Mouse (Mus musculus) embryo, embryonic 10.5 days (tissue): ENCODE results near the gene Abcg8.

ENCODE experiments used
- DNase-seq: peaks from one replicate; pipeline ENCODE4 v3.0.0-alpha.2; 2015; ENCODE audit warnings: low spot score

The Abcg8 gene

GRCm38 (mm10) chr17:84675951-84676366 is at the start of gene Abcg8:
TSS of gene Abcg8 (plus strand) at chr17:84676302.
- peak; percentile 65 for DNase-seq

DNA sequence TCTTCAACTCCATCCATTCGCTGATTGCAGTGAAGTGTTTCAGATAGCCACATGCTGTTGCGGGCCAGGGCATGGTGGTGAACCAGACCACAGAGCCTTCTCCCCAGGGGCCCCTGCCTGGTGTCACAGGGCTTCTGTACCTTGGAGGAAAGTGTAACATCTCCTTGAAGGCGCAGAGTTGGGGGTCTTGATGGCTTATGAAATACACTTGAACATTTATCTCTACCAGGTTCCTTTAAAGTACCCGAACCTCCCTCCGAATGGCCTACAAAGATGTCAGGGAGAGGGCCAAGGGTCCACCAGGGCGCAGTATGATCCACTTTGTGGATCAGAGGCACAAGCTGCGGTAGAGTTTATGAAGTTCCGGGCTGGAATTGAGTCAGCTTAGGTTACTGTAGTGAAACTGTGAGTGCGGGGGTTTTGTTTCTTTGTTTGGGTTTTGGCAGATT is 49.2 kb upstream of the Abcg8 start:
- peak; percentile 55 for DNase-seq

GRCm38 (mm10) chr17:84627721-84628120 is 48.4 kb upstream of the Abcg8 start:
- DNase-seq, result no peak

DNA sequence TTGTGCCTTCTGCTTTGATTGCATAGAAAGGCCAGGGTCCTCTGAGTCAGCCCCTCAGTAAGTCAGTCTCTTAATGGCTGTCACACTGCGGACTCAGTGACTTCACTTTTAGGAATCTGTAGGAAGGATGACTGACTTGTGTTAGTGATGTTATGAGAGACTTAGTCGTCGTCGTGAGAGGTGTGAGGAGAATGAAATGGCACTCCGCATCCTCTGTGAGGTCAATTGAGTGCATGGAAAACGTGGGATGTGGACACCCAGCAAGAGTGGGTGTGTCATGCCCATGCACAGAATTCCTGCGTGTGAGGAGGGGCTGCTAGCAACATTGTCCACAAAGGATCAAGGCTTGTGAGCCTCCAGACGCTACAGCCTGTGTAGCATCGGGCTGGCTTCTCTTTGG is 47.5 kb upstream of the Abcg8 start:
- DNase-seq, result no peak

DNA sequence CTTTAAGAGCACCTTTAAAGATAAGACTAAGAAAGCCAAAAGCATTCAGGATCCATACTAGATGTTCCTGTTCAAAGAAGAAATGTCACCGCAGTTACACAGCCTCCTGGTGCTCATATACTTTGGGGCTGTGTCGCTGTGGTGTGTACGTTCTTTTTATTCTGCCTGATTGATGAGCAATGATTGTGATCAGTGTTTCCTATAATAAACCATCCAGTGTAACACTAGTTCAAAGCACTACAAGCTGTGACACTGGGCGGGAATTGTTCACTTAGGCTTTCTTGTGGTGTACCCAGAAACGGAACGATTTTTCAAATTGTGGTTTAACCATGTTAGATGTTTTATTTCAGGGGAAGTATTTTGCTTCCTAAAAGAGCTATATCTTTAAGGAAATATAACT is 44.3 kb upstream of the Abcg8 start:
- DNase-seq, result no peak

- DNase-seq, result no peak
Measured at GRCm38 (mm10) chr17:84633443-84633842, 42.7 kb upstream of the Abcg8 start.

- no peak for DNase-seq
Measured at GRCm38 (mm10) chr17:84636328-84636727, 39.8 kb upstream of the Abcg8 start.

DNA sequence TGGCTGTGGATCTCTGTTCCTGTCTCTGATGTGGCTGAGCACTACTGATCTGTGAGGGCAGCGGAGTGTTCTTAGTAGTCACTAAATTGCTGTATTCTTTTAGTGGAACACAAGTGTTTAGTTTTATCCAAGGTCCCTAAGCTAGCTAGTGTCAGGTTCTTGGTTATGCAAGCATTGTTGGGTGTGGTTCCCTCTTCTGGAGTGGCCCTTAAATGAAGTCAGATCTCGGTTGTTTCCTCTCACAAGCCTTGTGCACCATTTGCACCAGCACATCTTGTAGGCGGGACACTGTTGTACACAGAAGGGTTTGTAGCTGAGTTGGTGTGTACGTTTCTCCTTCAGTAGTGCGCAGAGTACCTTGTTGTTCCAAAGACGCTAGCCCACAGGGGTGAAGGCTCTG is 38.1 kb upstream of the Abcg8 start:
- DNase-seq, result no peak

DNA sequence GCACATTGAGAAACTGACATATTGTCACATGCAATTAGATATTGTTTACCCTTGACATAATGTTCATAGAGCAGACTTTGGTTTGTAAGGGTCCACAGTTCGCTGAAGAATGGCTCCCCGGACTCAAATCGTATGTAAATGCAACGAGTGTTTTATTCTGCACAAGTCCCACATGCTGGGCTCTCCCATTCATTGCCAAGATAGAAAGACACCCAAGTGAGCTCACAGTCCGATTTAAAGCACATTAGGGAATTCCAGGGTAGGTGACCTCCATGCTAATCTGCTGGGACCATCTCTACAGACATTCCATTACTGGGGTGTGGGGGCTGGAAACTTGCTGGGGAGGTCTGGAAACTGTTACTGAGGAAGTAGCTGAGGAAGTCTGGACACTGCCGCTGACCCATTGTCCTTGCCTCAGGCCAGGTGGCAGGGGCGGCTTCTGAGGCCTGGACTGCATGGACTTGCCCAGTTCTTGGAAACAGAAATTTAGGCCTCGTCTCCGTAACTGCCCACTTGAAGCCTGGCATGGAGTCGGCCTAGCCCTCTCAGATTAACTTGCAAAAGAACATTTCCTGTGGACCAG is 36.2 kb upstream of the Abcg8 start:
- DNase-seq, result no peak

DNA sequence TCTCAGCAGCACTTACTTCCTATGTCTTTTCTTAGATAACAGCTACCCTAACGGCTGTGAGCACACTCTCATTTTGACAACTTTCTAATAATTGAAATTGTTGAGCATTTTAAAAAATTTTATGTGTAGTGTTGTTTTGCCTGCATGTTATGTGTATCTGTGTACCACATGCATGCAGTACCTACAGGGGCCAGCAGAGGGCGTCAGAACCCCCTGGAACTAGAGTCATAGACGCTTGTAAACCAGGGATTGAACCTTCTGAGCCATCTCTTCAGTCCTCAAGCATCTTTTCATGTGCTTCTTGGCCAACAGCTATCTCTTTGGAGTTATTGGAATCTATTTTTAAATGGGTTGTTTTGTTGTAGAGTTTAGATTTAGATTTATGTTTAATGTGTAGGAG is 34.2 kb upstream of the Abcg8 start:
- DNase-seq, result peak; percentile 75

DNA sequence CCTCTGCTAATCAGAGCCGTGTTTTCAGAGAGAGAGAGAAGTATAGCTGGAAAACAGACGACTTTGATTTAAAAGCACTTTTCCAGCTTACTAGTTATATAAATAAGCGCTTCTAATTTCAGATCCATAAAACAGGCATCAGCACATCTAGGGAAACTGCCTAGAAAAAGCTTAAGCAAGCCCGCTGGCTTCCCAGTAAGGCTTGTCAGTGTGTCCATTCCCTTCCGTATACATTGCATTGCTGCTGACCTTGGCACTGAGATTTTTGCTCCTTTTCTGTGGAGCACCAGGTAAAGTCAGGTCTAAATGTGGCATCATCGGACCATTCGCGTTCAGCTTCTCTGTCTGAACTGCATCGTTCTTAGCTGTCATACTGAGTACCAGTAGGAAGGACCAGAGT is 33.8 kb upstream of the Abcg8 start:
- no peak for DNase-seq

GRCm38 (mm10) chr17:84644292-84645050 is 31.6 kb upstream of the Abcg8 start:
- no peak for DNase-seq

DNA sequence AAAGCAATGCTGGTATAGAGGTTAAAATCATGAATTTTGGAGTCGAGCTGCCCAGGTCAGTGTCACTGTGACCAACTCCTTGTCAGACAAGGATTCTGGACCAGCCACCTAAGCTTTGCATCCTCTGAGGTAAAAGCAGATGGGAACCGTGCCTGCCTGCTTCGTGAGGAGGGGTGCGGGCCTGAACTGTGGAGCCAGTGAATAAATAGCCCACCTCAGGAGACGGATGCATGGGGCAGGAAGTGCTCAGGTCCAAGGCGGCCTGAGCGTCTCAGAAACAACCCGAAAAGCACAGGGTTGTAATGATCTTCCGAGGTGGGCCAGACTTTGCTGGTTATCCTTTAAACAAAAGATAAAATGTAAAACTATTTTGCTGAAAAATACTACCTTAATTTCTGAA is 31.0 kb upstream of the Abcg8 start:
- no peak for DNase-seq

GRCm38 (mm10) chr17:84645894-84646293 is 30.2 kb upstream of the Abcg8 start:
- no peak for DNase-seq

GRCm38 (mm10) chr17:84646477-84646876 is 29.6 kb upstream of the Abcg8 start:
- DNase-seq, result no peak

DNA sequence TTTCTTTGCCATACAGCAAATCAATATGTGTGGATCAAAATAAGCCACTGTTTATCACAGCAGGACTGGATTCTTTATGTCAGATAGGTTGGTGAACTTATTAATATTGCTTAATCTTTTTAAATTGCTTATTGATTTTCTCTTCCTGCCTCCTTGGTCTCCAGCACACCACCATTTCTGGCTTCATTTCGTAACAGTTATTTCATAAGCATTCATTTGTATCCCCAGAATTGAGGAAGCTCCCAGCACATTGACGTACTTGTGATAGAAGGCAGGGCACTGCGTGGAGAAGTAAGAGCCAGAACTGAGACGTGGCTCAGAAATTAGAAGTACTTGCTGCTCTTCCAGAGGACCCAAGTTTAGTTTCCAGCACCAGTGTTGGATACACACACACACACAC is 28.5 kb upstream of the Abcg8 start:
- no peak for DNase-seq

DNA sequence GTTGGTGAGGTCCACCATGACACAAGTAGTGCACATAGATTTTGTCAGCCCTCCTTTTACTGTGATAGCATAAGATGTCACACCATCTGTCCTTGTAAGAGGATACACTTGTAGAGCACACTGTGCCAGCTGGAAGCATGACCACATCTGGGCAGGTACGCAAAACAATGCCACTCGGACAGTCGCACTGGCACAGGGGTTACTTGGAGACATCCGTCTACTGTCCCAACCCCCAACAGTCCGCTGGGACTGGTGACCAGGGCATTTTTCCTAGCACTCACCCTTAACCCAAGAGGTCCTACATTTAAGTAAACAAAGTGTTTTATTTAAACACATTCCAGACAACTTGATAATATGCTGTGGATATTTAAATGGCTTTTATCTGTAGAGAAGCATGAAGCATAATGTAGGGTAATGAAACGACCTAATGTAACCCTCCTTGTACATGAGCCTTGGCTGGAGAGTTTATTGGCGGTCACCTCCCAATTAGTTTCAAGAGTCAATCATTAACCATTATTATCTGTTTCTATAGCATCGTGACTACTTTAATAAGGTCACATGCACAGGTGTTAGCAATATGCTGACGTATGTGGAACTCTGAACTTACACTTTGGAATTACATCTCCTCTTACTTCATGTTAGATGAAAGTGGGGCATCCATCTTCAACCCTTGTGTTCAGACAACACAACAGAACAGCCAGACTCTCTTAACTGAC is 25.6 kb upstream of the Abcg8 start:
- DNase-seq, result no peak

- DNase-seq, result no peak
Measured at GRCm38 (mm10) chr17:84653544-84653943, 22.6 kb upstream of the Abcg8 start.

GRCm38 (mm10) chr17:84656205-84656604 is 19.9 kb upstream of the Abcg8 start:
- no peak for DNase-seq

GRCm38 (mm10) chr17:84656653-84657421 is 19.3 kb upstream of the Abcg8 start:
- peak; percentile 53 for DNase-seq

DNA sequence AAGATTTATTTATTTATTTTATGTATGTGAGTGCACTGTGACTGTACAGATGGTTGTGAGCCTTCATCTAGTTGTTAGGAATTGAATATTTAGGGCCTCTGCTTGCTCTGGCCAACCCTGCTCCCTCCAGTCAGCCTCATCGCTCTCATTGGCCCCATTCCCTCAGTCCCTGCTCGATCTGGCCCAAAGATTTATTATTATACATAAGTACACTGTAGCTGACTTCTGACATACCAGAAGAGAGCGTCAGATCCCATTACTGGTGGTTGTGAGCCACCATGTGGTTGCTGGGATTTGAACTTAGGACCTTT is 18.7 kb upstream of the Abcg8 start:
- DNase-seq, result no peak

DNA sequence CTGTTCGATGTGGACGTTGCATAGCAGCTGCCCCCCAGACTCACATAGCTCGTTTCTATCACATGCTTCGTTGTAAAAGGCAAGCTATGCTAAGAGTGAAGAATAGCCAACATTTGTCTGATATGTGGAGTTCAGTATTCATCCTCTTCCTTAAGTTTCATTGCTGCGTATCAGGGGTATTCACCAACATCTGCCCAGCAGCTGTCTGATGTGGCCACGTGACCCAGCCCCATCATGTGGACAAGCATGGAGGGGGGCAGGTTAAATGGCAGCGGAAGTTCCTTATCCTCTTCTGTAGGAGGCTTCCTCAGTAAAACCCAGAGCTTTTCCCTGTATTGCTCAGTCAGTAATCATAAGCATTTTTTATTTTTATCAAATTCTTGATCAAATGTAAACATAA is 18.3 kb upstream of the Abcg8 start:
- DNase-seq, result peak; percentile 67

DNA sequence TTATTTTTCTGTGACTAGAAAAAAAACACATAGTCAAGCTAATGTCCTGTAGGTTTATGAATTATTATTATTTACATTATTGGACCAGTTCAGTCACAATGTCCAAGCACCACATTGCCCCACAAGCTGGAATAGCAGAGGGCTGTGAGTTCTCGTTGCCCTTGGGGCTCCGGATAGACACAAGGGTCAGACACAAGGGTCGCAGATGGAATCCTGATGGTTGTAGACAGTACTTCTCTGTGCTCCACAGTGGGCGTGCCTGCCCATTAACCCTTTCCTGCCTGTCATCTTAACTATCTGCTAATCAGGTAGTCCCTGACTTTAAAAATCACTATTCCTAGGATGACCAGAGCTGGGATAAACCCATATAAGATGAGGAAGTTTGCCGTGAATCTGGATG is 17.9 kb upstream of the Abcg8 start:
- peak; percentile 78 for DNase-seq
